Mouse (Mus musculus) ES-E14 (cell line): ENCODE results near the gene Dnajc21. TPM values are rescaled to one million over a fixed set of nuclear protein-coding genes. Genes with fewer than 3 reads are reported as not detected.

ENCODE experiments used
- DNase-seq: peaks from one replicate; pipeline ENCODE4 v3.0.0-alpha.2; 2013; ENCODE audit warnings: low read depth, low spot score
- H3K27ac ChIP-seq: 2 replicates; pipeline ENCODE4 v1.5.1; 2012; ENCODE audit warnings: low read depth, mild to moderate bottlenecking, low read length, moderate library complexity, mixed read lengths; ENCODE audit not compliant: poor library complexity, insufficient read depth, severe bottlenecking
- H3K36me3 ChIP-seq: 2 replicates; pipeline ENCODE4 v1.6.1; 2012; ENCODE audit warnings: mild to moderate bottlenecking, low read length, moderate library complexity, mixed read lengths; ENCODE audit not compliant: control insufficient read depth, poor library complexity, insufficient read depth, severe bottlenecking
- H3K4me1 ChIP-seq, 2 experiments: fragments of 150-350 bp in 1 of 2; sonication (generic) in 1 of 2; 2 replicates each; pipeline ENCODE4 v1.6.1; 2012; ENCODE audit warnings: low read length in 2 of 2, mild to moderate bottlenecking in 1 of 2, mixed read lengths in 1 of 2; ENCODE audit not compliant: control insufficient read depth in 2 of 2, insufficient read depth in 2 of 2, poor library complexity in 1 of 2
- H3K4me3 ChIP-seq, 2 experiments: fragments of 150-350 bp in 1 of 2; sonication (generic) in 1 of 2; 2 replicates each; pipeline ENCODE4 v1.5.1; 2012; ENCODE audit warnings: low read length in 2 of 2, low read depth in 1 of 2, mild to moderate bottlenecking in 1 of 2, mixed read lengths in 1 of 2; ENCODE audit not compliant: insufficient read depth in 1 of 2, poor library complexity in 1 of 2, severe bottlenecking in 1 of 2
- H3K9ac ChIP-seq: 2 replicates; pipeline ENCODE4 v1.6.1; 2012; ENCODE audit warnings: low read depth, mild to moderate bottlenecking, low read length, mixed read lengths; ENCODE audit not compliant: poor library complexity, insufficient read depth, severe bottlenecking
- H3K9me3 ChIP-seq: fragments of 150-350 bp; sonication (generic); 2 replicates; pipeline ENCODE4 v1.6.1; 2012; ENCODE audit warnings: low read depth, mild to moderate bottlenecking, low read length; ENCODE audit not compliant: control insufficient read depth, insufficient read depth
- CHD2 ChIP-seq: IDR thresholded peaks from 2 replicates; pipeline ENCODE4 v1.6.1; 2014; ENCODE audit warnings: mild to moderate bottlenecking, low read depth, low read length, inconsistent platforms
- HCFC1 ChIP-seq: IDR thresholded peaks from 2 replicates; pipeline ENCODE4 v1.6.1; 2012; ENCODE audit warnings: low read length, inconsistent platforms, borderline replicate concordance; ENCODE audit not compliant: insufficient read depth
- MAFK ChIP-seq: IDR thresholded peaks from 2 replicates; pipeline ENCODE4 v1.6.1; 2014; ENCODE audit warnings: mild to moderate bottlenecking, low read depth, low read length, inconsistent platforms; ENCODE audit not compliant: insufficient read depth
- ZC3H11A ChIP-seq: IDR thresholded peaks from 2 replicates; pipeline ENCODE4 v1.6.1; 2012; ENCODE audit warnings: low read depth, mild to moderate bottlenecking, inconsistent platforms, low read length, borderline replicate concordance
- ZNF384 ChIP-seq: IDR thresholded peaks from 2 replicates; pipeline ENCODE4 v1.6.1; 2012; ENCODE audit warnings: low read depth, low read length, inconsistent platforms
- in situ Hi-C, 2 experiments: fragments of 600-800 bp; cut with MboI; formaldehyde crosslinking; loops; one replicate each; pipeline ENCODE4 v1.15.1; 2025; ENCODE audit warnings: low sequenced_read_pairs in 2 of 2, inconsistent platforms in 1 of 2; ENCODE audit not compliant: unreplicated experiment in 2 of 2
- total RNA-seq: library from RNA; depleted of rRNA; stranded (reverse); fragments of 300-350 nt; gene quantifications from 2 replicates; pipeline ENCODE4 v1.2.3, GENCODE M21; 2012; rRNA removed

The Dnajc21 gene
- 46.8 and 48.2 TPM in 2 replicates for total RNA-seq

DNA sequence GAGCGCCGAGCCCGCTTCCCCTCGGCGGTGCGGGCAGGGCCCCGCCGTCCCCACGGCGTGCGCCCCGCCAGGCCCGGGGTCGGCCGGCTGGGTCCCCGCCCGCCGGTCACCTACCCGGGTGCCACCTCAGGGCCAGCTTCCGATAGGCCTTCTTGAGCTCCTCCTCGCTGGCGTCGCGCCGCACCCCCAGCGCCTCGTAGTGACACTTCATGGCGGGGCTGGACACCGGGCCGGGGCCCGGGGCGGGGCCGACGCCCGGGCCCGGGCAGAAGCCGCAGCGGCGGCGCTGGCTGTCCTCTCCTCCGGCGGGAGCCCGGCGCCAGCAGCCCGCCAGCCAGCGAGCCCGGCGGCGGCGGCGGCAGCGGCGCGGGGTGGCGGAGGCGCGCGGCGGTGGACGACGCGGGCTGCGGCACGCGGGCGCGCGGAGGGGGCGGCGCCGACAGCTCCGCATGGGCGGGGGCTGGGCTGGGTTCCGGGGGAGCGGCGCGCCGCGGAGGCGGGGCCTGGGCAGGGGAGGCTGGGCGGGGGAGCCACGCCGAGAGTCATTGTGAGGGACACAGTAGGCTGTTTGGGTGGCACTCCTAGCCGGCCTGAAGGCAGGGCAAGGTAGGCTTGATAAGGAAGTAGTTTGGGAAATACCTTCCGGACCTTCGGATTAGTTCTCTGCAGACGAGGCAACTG is at the start of gene Dnajc21:
Gene Dnajc21 (minus strand): TSS at position 366 of the 681 bp plus-strand sequence.
- no peaks in the 10 kb centered on the region for H3K9me3 ChIP-seq
- H3K27ac ChIP-seq, result peak within 1 kb of the TSS; percentile 99
- H3K9ac ChIP-seq, result peak within 1 kb of the TSS; percentile 85
- H3K36me3 ChIP-seq, result peaks cover 3% of the 10 kb centered on the region
- DNase-seq, result peak; percentile 72
- TF ChIP-seq CHD2 (no peak), MAFK (no peak), ZC3H11A (no peak), HCFC1 (no peak), ZNF384 (no peak)
- in situ Hi-C loops, result no loop called here
- H3K4me1 ChIP-seq, result peaks cover 4% of the 10 kb centered on the region in 2 experiments
- H3K4me3 ChIP-seq, result peak within 1 kb of the TSS; percentile 79 to 94

DNA sequence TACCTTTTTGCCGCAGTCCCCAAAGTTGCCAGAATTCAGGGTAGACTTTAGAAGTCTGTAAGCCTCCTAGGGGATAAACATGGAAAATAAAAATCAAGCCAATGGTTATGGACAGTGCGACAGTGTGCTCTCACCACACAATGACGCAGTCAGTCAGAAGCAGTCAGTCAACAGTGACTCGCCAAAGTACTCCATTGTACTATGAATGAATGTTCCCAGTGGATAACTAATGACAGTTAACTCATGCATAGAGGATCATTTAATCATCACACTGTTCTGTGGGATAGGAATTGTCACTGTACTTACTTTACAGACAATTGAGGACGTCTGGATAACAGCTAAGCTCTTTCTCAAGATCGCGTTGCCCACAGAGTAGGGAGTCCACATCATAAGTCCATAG is 44.9 kb upstream of the Dnajc21 start:
- DNase-seq, result no peak
- no peaks in the 10 kb centered on the region for H3K4me1 ChIP-seq
- TF ChIP-seq HCFC1 (no peak), MAFK (no peak)
- H3K27ac ChIP-seq, result no peak overlapping the region
- H3K36me3 ChIP-seq, result no peaks in the 10 kb centered on the region
- H3K9me3 ChIP-seq, result no peaks in the 10 kb centered on the region; the same call in 1 of the 2 replicates
- in situ Hi-C loops, result loop anchor here in 1 of 2 experiments (25.0 kb wide), 1 partner anchor 372 kb away; no protein-coding TSS in a partner anchor
- H3K9ac ChIP-seq, result no peak overlapping the region
- H3K4me3 ChIP-seq, result no peak overlapping the region

DNA sequence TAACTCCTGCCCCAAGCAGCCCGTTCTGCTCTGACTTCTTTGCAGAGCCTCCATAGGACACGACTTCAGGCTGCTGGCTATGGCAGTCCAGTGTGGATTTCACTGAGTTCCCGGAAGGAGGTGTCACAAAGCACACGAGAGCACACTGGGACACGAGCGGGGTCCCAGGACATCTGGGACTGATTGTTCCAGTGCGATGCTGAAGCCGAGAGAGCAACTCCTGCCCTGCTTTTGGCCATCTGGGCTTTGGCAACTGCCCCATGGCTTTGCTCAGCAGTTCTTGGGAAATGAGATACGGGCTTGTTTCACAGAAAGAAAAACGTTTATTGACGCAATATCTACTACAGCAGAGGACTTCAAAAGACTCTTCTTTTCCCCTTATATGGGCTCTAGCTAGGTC is 35.8 kb upstream of the Dnajc21 start:
- in situ Hi-C loops, result loop anchor here in 1 of 2 experiments (25.0 kb wide), 1 partner anchor 381 kb away; no protein-coding TSS in a partner anchor
- Histone ChIP-seq H3K4me1 (no peaks in the 10 kb centered on the region), H3K9me3 (no peaks in the 10 kb centered on the region), H3K9ac (no peak overlapping the region), H3K4me3 (no peak overlapping the region), H3K27ac (no peak overlapping the region), H3K36me3 (no peaks in the 10 kb centered on the region)
- no peak for DNase-seq
- TF ChIP-seq ZC3H11A (no peak), HCFC1 (no peak), MAFK (no peak), CHD2 (no peak), ZNF384 (no peak)

DNA sequence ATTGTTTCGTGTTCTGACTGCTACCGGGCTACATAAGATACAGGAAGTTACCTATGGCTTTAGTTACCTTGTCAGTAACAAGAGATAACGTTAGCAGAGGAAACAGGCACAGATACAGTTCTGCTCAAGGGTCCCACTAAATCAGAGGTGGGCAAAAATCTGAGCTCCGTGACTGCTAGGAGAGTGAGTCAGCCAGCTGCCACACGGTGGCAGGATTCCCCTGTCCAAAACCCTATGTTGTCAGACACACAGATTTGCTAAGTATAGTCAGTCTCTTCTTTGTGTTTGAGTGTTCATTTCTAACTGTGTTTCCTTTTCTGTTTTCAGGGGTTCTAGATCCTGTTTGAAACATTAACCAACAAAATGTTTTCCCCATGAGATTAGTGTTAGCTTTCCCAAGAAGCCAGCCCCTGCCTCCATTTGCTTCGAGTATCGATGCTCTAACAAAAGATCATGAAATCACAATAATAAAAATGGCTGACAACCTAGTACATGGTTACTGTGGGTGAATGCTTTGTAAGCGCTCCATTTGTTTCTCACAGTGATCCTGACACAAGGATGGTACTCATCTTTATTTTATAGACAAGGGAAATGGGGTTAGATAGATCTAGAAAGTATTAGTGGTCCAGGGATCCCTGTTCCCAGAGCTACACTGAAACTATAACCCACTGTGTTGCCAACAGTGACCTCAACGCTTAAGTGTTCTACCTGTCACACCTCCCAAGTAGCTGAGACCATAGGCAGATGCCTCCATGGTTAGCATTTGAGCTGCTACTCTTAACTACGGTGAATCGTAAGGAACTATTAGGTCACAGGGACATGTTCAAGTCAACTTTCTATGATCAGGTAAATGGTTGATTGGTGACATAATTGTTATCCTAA is 30.8 kb upstream of the Dnajc21 start:
- in situ Hi-C loops, result loop anchor here in 1 of 2 experiments (25.0 kb wide), 1 partner anchor 386 kb away; no protein-coding TSS in a partner anchor
- Histone ChIP-seq H3K9ac (no peak overlapping the region), H3K27ac (no peak overlapping the region), H3K9me3 (no peaks in the 10 kb centered on the region), H3K4me3 (no peak overlapping the region), H3K36me3 (peaks cover 3% of the 10 kb centered on the region), H3K4me1 (peaks cover 5 to 8% of the 10 kb centered on the region in 2 experiments; a peak in 3 of 4 replicates)
- DNase-seq, result no peak
- TF ChIP-seq MAFK (no peak), ZC3H11A (peak; percentile 96)
